Mouse (Mus musculus): ENCODE results near the gene Itsn2. TPM values are rescaled to one million over a fixed set of nuclear protein-coding genes. Genes with fewer than 3 reads are reported as not detected.
A peak's percentile ranks its signal among the peaks of the same experiment; 100 is the strongest.
"Not testable (repeated sequence)": the region's sequence is repeated elsewhere in the genome, so short reads cannot be mapped to it uniquely, and the experiment has no call there.

Itsn2 gene
- total RNA-seq, 2 experiments from 2014 or later, result 88.6 to 101 TPM

- H3K27ac ChIP-seq, result no peak overlapping the region
- no peak for DNase-seq (ENCODE audit: low spot score in 2 of 2)
- no peak for TF ChIP-seq CTCF (conservative IDR thresholded peaks at IDR 0.05)
- H3K4me3 ChIP-seq, result no peak overlapping the region
Measured at GRCm38 (mm10) chr12:4624201-4624600, 31.8 kb downstream of the Itsn2 start.

- TF ChIP-seq CTCF (conservative IDR thresholded peaks at IDR 0.05), result no peak
- DNase-seq (ENCODE audit: low spot score in 2 of 2), result no peak
- Histone ChIP-seq H3K4me3 (no peak overlapping the region), H3K27ac (no peak overlapping the region)
Measured at GRCm38 (mm10) chr12:4632957-4633356, 40.5 kb downstream of the Itsn2 start.

- DNase-seq (ENCODE audit: low spot score in 2 of 2), result no peak
- TF ChIP-seq CTCF (conservative IDR thresholded peaks at IDR 0.05), result peak; percentile 58
- H3K4me3 ChIP-seq, result no peak overlapping the region
- H3K27ac ChIP-seq, result no peak overlapping the region
Measured at GRCm38 (mm10) chr12:4638438-4638837, 46.0 kb downstream of the Itsn2 start.

GRCm38 (mm10) chr12:4640737-4641136, 48.3 kb downstream of the Itsn2 start:
- DNase-seq (ENCODE audit: low spot score in 2 of 2), result no peak
- Histone ChIP-seq H3K27ac (no peak overlapping the region), H3K4me3 (no peak overlapping the region)
- no peak for TF ChIP-seq CTCF (conservative IDR thresholded peaks at IDR 0.05)

- no peak for TF ChIP-seq CTCF (conservative IDR thresholded peaks at IDR 0.05)
- Histone ChIP-seq H3K4me3 (no peak overlapping the region), H3K27ac (no peak overlapping the region)
- no peak for DNase-seq (ENCODE audit: low spot score in 2 of 2)
Measured at GRCm38 (mm10) chr12:4656813-4657212, 64.4 kb downstream of the Itsn2 start.

- no peak for DNase-seq (ENCODE audit: low spot score in 2 of 2)
- TF ChIP-seq CTCF (conservative IDR thresholded peaks at IDR 0.05), result no peak
- Histone ChIP-seq H3K4me3 (no peak overlapping the region), H3K27ac (peak overlapping the region; percentile 93)
Measured at GRCm38 (mm10) chr12:4664929-4665674, 72.7 kb downstream of the Itsn2 start.

- no peak for DNase-seq (ENCODE audit: low spot score in 2 of 2)
- Histone ChIP-seq H3K4me3 (no peak overlapping the region), H3K27ac (peak overlapping the region; percentile 93)
- no peak for TF ChIP-seq CTCF (conservative IDR thresholded peaks at IDR 0.05)
Measured at GRCm38 (mm10) chr12:4665675-4666037, 73.2 kb downstream of the Itsn2 start.

- H3K27ac ChIP-seq, result peak overlapping the region; percentile 81
- H3K4me3 ChIP-seq, result no peak overlapping the region
- no peak for TF ChIP-seq CTCF (conservative IDR thresholded peaks at IDR 0.05)
- DNase-seq (ENCODE audit: low spot score in 2 of 2), result peak in 1 of 2 experiments; percentile 42
Measured at GRCm38 (mm10) chr12:4676336-4676735, 83.9 kb downstream of the Itsn2 start.

- Histone ChIP-seq H3K4me3 (no peak overlapping the region), H3K27ac (peak overlapping the region; percentile 81)
- DNase-seq (ENCODE audit: low spot score in 2 of 2), result peak; percentile 58 to 82
- TF ChIP-seq CTCF (conservative IDR thresholded peaks at IDR 0.05), result no peak
Measured at GRCm38 (mm10) chr12:4679971-4680370, 87.5 kb downstream of the Itsn2 start.

- DNase-seq (ENCODE audit: low spot score in 2 of 2), result no peak
- no peak for TF ChIP-seq CTCF (conservative IDR thresholded peaks at IDR 0.05)
- Histone ChIP-seq H3K27ac (peak overlapping the region; percentile 73), H3K4me3 (no peak overlapping the region)
Measured at GRCm38 (mm10) chr12:4685441-4685840, 93.0 kb downstream of the Itsn2 start.

- no peak for TF ChIP-seq CTCF (conservative IDR thresholded peaks at IDR 0.05)
- H3K27ac ChIP-seq, result peak overlapping the region; percentile 73; the same call in 1 of the 2 replicates
- DNase-seq (ENCODE audit: low spot score in 2 of 2), result no peak
- no peak overlapping the region for H3K4me3 ChIP-seq
Measured at GRCm38 (mm10) chr12:4688386-4688785, 95.9 kb downstream of the Itsn2 start.

- no peak for TF ChIP-seq CTCF (conservative IDR thresholded peaks at IDR 0.05)
- no peak for DNase-seq (ENCODE audit: low spot score in 2 of 2)
- Histone ChIP-seq H3K27ac (no peak overlapping the region), H3K4me3 (no peak overlapping the region)
Measured at GRCm38 (mm10) chr12:4689341-4689740, 96.9 kb downstream of the Itsn2 start.

GRCm38 (mm10) chr12:4691193-4691592, 98.8 kb downstream of the Itsn2 start:
- Histone ChIP-seq H3K27ac (peak overlapping the region; percentile 67), H3K4me3 (no peak overlapping the region)
- no peak for DNase-seq (ENCODE audit: low spot score in 2 of 2)
- TF ChIP-seq CTCF (conservative IDR thresholded peaks at IDR 0.05), result no peak

GRCm38 (mm10) chr12:4694534-4694933, 102.1 kb downstream of the Itsn2 start:
- H3K4me3 ChIP-seq, result no peak overlapping the region
- TF ChIP-seq CTCF (conservative IDR thresholded peaks at IDR 0.05), result no peak
- no peak for DNase-seq (ENCODE audit: low spot score in 2 of 2)
- no peak overlapping the region for H3K27ac ChIP-seq

- not testable (repeated sequence) for DNase-seq (ENCODE audit: low spot score in 2 of 2); H3K4me3 ChIP-seq; H3K27ac ChIP-seq
Measured at GRCm38 (mm10) chr12:4705626-4706025, 113.2 kb downstream of the Itsn2 start.

Measured in layer of hippocampus, adult 2 months (tissue).